Mouse (Mus musculus): ENCODE results near the gene Tbc1d8. TPM values are rescaled to one million over a fixed set of nuclear protein-coding genes. Genes with fewer than 3 reads are reported as not detected.

Gene Tbc1d8
- polyA plus RNA-seq, 1 experiment = 26.8 TPM

DNA sequence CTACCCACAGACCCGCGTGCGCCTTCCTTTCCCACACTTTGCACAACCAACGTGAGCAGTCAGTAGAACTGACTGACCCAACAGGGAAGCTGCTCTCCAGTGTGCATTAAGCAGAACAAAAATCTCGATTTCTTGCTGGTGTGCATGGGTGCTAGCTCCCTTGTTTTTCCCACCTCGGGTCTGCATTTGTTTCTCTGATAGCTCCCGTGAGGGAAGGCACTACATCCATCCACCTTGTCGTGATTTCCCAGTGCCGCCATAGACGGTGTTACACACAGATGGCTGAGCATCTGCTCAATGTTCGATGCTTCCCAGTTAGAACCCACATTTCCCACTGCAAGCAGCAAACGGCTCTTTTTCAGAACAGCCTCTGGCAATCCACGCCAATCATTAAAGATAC is 16.5 kb downstream of the Tbc1d8 start:
- Histone ChIP-seq H3K27me3 (ENCODE audit: control insufficient read depth, insufficient read depth, low read length) (no peaks in the 10 kb centered on the region), H3K27ac (ENCODE audit: control insufficient read depth, insufficient read depth, low read length) (no peak overlapping the region), H3K4me3 (ENCODE audit: control insufficient read depth, insufficient read depth, low read length) (no peak overlapping the region), H3K36me3 (ENCODE audit: control insufficient read depth, insufficient read depth, low read length) (no peaks in the 10 kb centered on the region), H3K4me1 (replicated peaks; ENCODE audit: control insufficient read depth, insufficient read depth, low read length) (0 out of 2 replicates have a peak, but pooled peaks cover 2% of the 10 kb centered on the region)
- TF ChIP-seq CTCF (IDR thresholded peaks at IDR 0.05; ENCODE audit: borderline replicate concordance, control insufficient read depth, extremely low read depth, insufficient read depth, low read length, poor library complexity) (no peak), POLR2A (IDR thresholded peaks at IDR 0.05; ENCODE audit: control insufficient read depth, extremely low read depth, insufficient read depth, low read length, poor library complexity) (no peak)
- WGBS = 95% methylated on average over 13 of the region's 13 CpGs
- no peak for DNase-seq

- H3K27me3 ChIP-seq (ENCODE audit: control insufficient read depth, insufficient read depth, low read length) = no peaks in the 10 kb centered on the region
- no peak for DNase-seq
- TF ChIP-seq POLR2A (IDR thresholded peaks at IDR 0.05; ENCODE audit: control insufficient read depth, extremely low read depth, insufficient read depth, low read length, poor library complexity) (no peak), CTCF (IDR thresholded peaks at IDR 0.05; ENCODE audit: borderline replicate concordance, control insufficient read depth, extremely low read depth, insufficient read depth, low read length, poor library complexity) (no peak)
- no peaks in the 10 kb centered on the region for H3K36me3 ChIP-seq (ENCODE audit: control insufficient read depth, insufficient read depth, low read length)
- peaks cover 10% of the 10 kb centered on the region for H3K4me1 ChIP-seq (replicated peaks; ENCODE audit: control insufficient read depth, insufficient read depth, low read length)
- no peak overlapping the region for H3K4me3 ChIP-seq (ENCODE audit: control insufficient read depth, insufficient read depth, low read length)
- WGBS = 99% methylated on average over 5 of the region's 5 CpGs
- H3K27ac ChIP-seq (ENCODE audit: control insufficient read depth, insufficient read depth, low read length) = no peak overlapping the region
These were observed 18.1 kb downstream of the Tbc1d8 start for GRCm38 (mm10) chr1:39460495-39460894.

DNA sequence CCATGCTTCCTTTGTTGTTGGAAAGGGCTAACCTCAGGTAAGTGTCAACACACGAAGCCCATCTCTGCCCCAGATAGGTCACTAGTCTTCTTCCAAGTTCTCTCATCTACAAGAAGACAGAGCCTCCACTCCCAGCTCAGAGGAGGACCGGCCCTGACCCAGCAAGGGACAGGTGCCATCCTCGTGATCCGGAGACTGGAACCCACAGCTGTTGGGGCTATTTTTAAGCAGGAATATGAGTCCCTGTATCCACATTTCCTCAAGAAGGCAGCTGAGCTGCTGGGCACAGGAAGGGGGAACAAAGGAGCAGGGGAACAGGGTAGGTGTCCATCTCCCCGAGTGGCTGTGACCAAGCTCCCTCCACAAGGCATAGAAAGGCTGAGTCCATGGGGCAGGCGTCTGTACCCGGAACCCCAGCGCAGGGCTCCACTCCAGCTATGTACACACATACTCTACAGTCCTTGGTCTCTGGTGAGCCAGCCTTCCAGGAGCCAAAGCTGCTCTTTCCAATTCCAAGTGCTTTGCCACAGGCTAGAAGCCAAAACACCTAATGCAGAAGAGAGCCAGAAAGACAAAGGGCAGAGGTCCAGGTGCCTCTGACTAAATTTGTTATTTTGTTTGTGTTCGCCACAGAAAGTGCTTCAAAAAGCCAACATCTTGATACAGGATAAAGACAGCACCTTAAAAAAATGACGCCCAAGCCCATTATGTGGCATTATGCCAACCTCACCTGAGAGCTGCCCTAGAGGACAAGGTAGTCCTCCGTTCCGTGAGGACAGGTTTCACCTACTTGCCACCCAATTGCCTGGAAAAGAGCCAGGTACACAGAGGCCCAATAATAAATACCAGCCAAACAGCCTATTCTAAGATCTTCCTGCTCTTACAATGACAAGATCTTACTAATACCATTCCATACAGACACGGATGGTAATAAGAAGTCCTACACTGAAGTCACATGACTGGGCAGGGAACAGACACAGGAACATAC is 20.4 kb downstream of the Tbc1d8 start:
- TF ChIP-seq CTCF (IDR thresholded peaks at IDR 0.05; ENCODE audit: borderline replicate concordance, control insufficient read depth, extremely low read depth, insufficient read depth, low read length, poor library complexity) (no peak), POLR2A (IDR thresholded peaks at IDR 0.05; ENCODE audit: control insufficient read depth, extremely low read depth, insufficient read depth, low read length, poor library complexity) (no peak)
- no peak for DNase-seq
- 93% methylated on average over 13 of the region's 13 CpGs for WGBS
- peaks cover 25% of the 10 kb centered on the region for H3K4me1 ChIP-seq (replicated peaks; ENCODE audit: control insufficient read depth, insufficient read depth, low read length)
- no peak overlapping the region for H3K27ac ChIP-seq (ENCODE audit: control insufficient read depth, insufficient read depth, low read length)
- H3K4me3 ChIP-seq (ENCODE audit: control insufficient read depth, insufficient read depth, low read length) = no peak overlapping the region
- H3K27me3 ChIP-seq (ENCODE audit: control insufficient read depth, insufficient read depth, low read length) = no peaks in the 10 kb centered on the region
- no peaks in the 10 kb centered on the region for H3K36me3 ChIP-seq (ENCODE audit: control insufficient read depth, insufficient read depth, low read length)

DNA sequence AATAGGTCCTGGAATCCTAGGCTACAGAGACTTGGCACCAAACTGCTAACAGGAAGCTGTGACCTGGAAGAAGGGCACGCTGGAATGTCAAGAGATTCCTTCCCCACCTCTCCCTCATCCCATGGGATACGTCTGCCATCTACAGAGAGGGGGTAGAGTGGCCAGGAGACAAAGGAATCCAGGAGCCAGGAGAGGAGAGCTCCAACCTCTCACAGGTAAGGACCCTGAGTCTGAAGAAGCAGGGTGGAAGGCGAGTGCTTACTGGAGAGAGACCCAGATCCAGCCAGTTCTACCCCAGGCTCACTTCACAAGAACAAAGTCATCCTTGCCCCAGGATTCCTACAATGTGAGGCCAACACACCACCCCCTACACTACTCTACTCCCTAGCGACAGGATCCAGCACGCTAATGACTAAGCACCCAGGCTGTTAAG is 22.1 kb downstream of the Tbc1d8 start:
- WGBS = 92% methylated on average over 5 of the region's 5 CpGs
- DNase-seq = no peak
- Histone ChIP-seq H3K27me3 (ENCODE audit: control insufficient read depth, insufficient read depth, low read length) (no peaks in the 10 kb centered on the region), H3K4me3 (ENCODE audit: control insufficient read depth, insufficient read depth, low read length) (no peak overlapping the region), H3K4me1 (replicated peaks; ENCODE audit: control insufficient read depth, insufficient read depth, low read length) (peaks cover 25% of the 10 kb centered on the region), H3K36me3 (ENCODE audit: control insufficient read depth, insufficient read depth, low read length) (no peaks in the 10 kb centered on the region), H3K27ac (ENCODE audit: control insufficient read depth, insufficient read depth, low read length) (no peak overlapping the region)
- TF ChIP-seq CTCF (IDR thresholded peaks at IDR 0.05; ENCODE audit: borderline replicate concordance, control insufficient read depth, extremely low read depth, insufficient read depth, low read length, poor library complexity) (no peak), POLR2A (IDR thresholded peaks at IDR 0.05; ENCODE audit: control insufficient read depth, extremely low read depth, insufficient read depth, low read length, poor library complexity) (no peak)

- no peak overlapping the region for H3K27ac ChIP-seq (ENCODE audit: control insufficient read depth, insufficient read depth, low read length)
- TF ChIP-seq CTCF (IDR thresholded peaks at IDR 0.05; ENCODE audit: borderline replicate concordance, control insufficient read depth, extremely low read depth, insufficient read depth, low read length, poor library complexity) (no peak), POLR2A (IDR thresholded peaks at IDR 0.05; ENCODE audit: control insufficient read depth, extremely low read depth, insufficient read depth, low read length, poor library complexity) (no peak)
- H3K4me1 ChIP-seq (replicated peaks; ENCODE audit: control insufficient read depth, insufficient read depth, low read length) = peaks cover 31% of the 10 kb centered on the region
These were observed 23.1 kb downstream of the Tbc1d8 start for GRCm38 (mm10) chr1:39455350-39456023.

GRCm38 (mm10) chr1:39454783-39455175 is 23.8 kb downstream of the Tbc1d8 start:
- no peak for DNase-seq
- Histone ChIP-seq H3K36me3 (ENCODE audit: control insufficient read depth, insufficient read depth, low read length) (no peaks in the 10 kb centered on the region), H3K27ac (ENCODE audit: control insufficient read depth, insufficient read depth, low read length) (no peak overlapping the region), H3K4me1 (replicated peaks; ENCODE audit: control insufficient read depth, insufficient read depth, low read length) (peaks cover 37% of the 10 kb centered on the region), H3K4me3 (ENCODE audit: control insufficient read depth, insufficient read depth, low read length) (no peak overlapping the region), H3K27me3 (ENCODE audit: control insufficient read depth, insufficient read depth, low read length) (no peaks in the 10 kb centered on the region)
- TF ChIP-seq CTCF (IDR thresholded peaks at IDR 0.05; ENCODE audit: borderline replicate concordance, control insufficient read depth, extremely low read depth, insufficient read depth, low read length, poor library complexity) (no peak), POLR2A (IDR thresholded peaks at IDR 0.05; ENCODE audit: control insufficient read depth, extremely low read depth, insufficient read depth, low read length, poor library complexity) (no peak)
- WGBS = 93% methylated on average over 4 of the region's 4 CpGs

More at GRCm38 (mm10) chr1:39455350-39456023, 23.1 kb downstream of the Tbc1d8 start:
- no peak overlapping the region for H3K4me3 ChIP-seq (ENCODE audit: control insufficient read depth, insufficient read depth, low read length)
- H3K27me3 ChIP-seq (ENCODE audit: control insufficient read depth, insufficient read depth, low read length) = no peaks in the 10 kb centered on the region
- no peak for DNase-seq
- no peaks in the 10 kb centered on the region for H3K36me3 ChIP-seq (ENCODE audit: control insufficient read depth, insufficient read depth, low read length)
- WGBS = 39% methylated on average over 23 of the region's 23 CpGs

All from thymus, adult 2 months (tissue).